Mouse (Mus musculus): ENCODE measurements around the gene Cttnbp2nl. TPM values are rescaled to one million over a fixed set of nuclear protein-coding genes. Genes with fewer than 3 reads are reported as not detected.
A peak's percentile ranks its signal among the peaks of the same experiment; 100 is the strongest.

The Cttnbp2nl gene
- total RNA-seq, 2 experiments from 2014 or later = 23.3 to 25.6 TPM

DNA sequence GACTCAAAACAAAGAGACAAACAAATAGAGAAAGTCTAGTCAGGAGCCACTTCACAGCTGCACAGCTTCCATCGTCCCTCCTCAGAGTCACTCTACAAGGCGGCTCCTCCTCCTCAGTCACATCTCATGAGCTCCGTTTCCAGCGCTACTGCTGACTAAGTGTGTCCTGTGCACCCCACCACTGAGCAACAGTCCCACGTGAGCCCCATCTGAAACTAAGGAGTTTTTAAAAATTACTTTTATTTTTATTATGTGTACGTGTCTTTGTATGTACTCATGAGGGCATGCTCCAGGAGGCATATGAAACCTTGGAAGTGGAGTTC lies 34.2 kb downstream of the Cttnbp2nl start:
- DNase-seq (ENCODE audit: low spot score in 2 of 2) = no peak
- intact Hi-C loops (cut with DNase I) = no loop called here

DNA sequence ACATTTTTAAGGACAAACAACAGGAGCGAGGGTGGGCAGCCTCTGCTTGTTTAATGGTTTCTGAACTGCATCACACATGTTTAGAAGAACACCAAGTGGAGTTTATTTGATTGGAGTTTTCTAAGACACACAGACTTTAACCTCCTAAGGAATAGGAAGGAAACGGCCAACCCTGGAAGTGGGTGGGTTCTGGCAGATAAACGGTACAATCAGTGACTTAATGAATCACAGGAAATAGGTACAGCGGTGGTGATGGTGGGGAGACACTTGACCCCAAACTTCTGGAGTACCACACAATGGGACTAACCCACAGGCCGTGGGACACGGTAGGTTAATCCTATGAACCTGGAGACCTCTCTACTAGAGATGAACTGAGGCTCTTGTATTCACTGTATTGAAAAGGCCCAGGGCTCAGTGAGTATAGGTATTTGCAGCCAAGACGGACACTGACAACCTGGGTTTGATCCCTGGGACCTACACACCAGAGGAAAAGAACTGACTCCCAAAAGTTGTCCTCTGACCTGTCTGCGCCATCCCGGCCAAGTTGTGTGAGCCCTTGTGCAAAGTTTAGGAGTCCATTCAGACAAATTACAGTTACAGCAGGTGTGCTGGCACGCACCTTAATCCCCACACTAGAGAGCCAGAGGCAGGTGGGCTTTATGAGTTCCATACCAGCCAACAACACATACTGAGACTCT lies 34.7 kb downstream of the Cttnbp2nl start:
- no peak for DNase-seq (ENCODE audit: low spot score in 2 of 2)

DNA sequence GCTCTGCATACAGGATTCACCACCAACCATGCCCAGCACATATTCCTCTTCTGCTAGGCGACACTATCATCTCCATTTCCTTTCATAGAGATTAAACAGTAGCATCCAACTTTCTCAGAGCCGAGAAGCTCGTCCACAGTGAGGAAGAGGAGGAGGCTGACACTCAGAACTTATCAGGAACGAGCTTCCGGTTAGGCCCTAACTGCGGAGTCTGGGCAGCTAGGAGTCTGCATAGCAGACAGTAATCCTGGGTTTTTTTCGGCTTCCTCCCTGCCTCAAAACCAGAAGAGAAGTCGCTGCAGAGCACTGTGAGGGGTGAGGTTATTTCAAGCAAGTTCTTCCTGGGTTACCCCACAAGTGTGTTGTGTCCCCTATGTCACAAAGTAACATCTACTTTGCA lies 35.6 kb downstream of the Cttnbp2nl start:
- intact Hi-C loops (cut with DNase I) = no loop called here
- no peak for DNase-seq (ENCODE audit: low spot score in 2 of 2)

More for the DNA sequence above, 34.7 kb downstream of the Cttnbp2nl start:
- intact Hi-C loops (cut with DNase I) = no loop called here

DNA sequence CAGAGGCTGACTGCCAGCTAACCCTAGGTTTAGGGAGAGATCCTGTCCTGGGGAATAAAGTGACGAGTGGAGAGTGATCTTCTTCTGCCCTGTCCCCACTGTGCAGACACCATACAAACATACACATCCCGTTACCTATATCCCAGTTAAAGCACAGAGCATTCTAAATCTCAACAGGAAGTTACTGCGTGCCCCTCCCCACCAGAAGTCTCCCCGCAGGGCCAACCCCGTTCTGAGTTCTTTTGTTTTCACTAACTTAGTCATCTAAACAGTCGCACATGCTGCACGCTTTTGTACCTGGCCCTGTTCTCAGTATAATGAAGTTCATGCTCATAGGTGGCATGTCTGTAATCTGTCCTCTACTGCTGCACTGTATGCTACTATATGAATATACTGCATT lies 36.7 kb downstream of the Cttnbp2nl start:
- DNase-seq (ENCODE audit: low spot score in 2 of 2) = no peak
- intact Hi-C loops (cut with DNase I) = no loop called here

DNA sequence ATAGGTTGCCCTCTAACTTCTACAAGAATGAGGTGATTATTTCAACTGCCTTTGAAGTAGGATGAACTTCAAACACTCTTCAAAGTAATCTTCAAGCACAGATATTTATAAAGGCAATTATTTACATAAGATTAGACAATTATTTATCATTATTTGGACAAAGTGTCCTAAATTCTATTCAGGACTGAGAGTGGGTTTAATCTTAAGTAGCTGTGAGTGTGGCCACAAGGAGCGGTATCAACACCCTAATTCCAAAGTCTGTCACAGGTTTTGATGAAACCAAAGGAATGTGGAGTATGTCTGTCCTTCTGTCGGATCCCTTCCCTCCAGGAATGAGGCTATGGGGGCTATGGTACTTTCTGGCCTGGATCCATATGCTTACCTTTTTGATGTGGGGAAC lies 38.0 kb downstream of the Cttnbp2nl start:
- no peak for DNase-seq (ENCODE audit: low spot score in 2 of 2)
- intact Hi-C loops (cut with DNase I) = no loop called here

DNA sequence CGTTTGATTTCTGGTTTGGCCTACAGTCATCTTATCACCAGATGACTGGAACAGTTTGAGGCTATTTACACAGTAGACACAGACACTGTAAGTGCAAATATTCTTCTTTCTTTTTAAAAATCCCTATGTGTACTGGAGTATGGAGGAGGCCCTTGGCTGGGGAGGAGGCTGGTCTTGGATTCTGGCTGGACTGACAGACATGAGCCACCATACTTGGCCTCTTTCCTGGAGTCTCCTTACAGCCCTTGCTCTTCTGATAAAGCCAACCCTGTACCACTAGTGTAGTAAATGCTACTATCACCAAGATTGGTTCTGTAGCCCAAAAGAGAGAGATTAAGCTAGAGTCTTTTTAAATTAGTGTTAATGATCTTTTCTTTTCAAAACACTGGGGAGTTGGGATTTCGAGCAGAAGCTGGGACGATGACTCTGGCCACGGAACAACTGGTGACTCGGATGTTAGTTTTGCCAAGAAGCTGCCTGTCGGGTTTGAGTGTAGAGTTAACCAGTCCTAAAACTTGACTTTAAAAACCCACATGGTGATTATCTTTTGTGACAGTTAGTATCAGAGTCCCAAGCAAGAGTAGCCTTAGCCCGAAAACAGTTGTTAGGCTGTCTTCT lies 40.1 kb downstream of the Cttnbp2nl start:
- no peak for DNase-seq (ENCODE audit: low spot score in 2 of 2)
- intact Hi-C loops (cut with DNase I) = no loop called here

DNA sequence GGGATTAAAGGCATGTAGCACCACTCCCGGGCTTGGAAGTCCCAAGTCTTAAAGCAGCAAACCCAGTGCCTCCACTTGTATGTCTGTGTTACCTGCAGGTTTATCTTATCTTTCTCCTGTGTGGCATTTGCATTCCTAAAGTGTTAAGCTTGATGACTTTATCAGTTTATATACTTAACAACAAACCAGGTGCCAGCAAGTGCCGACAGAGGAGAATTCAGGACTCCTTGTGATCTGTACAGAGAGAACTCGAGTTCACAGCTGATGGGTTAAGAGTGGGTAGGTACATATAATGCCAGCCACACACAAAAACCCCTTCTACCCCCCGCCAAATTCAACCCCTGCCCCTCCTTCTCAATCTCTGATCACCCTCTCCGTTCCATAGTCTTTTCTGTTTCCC lies 41.1 kb downstream of the Cttnbp2nl start:
- no peak for DNase-seq (ENCODE audit: low spot score in 2 of 2)
- intact Hi-C loops (cut with DNase I) = no loop called here

DNA sequence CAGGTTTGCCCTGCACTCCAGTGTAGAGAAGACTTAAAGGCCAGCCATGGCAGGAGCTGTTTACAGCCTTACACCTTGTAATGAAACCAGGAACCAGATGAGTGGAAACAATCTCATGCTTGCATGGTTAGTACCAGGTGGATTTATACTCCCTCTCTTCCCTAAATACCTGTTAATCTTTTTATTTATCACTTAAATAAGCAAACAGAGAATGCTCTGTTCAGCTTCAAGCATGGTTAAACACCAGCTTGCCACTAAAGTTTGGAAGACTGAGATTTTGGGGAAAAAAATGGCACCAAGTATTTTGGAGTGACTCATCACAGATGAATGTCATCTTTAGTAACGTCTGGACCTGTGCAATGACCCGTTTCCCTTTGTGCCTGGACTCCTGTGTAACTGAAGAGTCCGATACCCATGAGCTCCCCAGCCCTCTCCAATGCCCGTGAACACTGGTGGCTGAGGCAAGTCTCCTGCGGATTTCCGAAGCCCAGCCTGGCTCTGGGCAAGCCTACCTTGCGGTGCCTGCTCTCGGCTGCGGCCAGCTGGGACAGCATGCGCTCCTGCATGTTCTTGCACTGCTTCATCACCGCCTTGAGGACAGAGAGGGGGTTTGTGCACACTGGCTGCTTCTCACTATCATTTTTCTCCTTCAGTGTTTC lies 42.1 kb downstream of the Cttnbp2nl start:
- intact Hi-C loops (cut with DNase I) = no loop called here
- no peak for DNase-seq (ENCODE audit: low spot score in 2 of 2)

DNA sequence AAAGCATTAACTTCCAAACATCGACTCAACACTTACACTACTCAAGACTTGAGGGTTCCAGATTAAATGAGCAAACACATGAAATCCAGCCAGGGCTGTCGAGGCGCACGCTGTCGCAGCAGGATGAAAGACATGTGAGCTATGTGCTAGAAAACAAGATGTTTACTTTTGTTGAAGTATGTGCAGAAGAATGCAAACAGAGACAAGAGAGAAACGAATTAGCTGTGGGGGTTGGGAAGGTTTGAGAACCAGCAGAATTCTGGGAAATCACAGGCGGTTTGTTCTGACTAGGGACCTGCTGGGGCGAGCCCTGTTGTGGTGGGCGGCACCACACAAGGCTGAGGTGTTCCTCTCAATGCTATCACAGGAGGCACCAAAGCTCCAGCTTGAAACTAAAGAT lies 44.9 kb downstream of the Cttnbp2nl start:
- DNase-seq (ENCODE audit: low spot score in 2 of 2) = no peak
- intact Hi-C loops (cut with DNase I) = no loop called here

DNA sequence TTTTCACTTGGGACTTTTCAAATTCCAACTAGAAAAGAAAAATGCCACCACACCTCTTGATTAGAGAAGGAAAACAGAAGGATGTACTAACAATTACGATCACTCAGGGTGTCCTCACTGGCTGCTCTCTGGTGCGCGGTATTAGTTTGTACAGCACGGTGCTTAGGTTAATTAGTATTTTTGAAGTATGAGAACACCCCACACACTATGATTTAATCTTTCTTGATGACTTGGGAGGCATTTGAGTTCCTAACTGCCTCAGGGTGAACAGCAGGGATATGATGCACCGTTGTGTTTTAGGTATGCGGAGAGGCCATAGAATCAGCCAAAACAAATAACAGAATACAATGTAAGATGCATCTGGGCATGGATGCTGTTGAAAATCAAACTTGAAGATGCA lies 46.8 kb downstream of the Cttnbp2nl start:
- no peak for DNase-seq (ENCODE audit: low spot score in 2 of 2)
- intact Hi-C loops (cut with DNase I) = no loop called here

DNA sequence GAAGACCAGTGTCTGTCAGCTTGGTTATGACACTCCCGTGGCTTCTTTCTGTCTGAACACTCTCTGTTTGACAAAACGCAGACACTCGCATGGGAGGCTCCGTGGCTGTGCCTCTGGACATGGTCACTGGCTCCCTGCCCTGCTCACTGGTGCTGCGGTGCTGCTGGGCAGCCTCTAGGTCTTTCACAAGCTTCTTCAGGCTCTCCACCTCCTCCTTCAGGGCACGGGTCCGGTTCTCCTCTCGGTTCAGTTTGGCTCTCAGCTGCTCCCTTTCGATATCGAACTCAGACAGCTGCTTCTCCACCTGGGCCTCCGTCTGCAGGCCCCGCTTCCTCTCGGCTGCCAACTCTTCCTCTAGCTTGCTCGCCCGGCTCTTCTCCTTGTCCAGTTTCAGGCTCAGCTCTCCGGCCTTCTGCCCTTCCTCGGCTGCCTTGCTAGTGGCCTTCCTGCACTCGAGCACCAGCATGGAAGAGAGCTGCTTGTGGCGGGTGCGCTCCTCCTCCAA lies 47.3 kb downstream of the Cttnbp2nl start:
- intact Hi-C loops (cut with DNase I) = no loop called here
- no peak for DNase-seq (ENCODE audit: low spot score in 2 of 2)

DNA sequence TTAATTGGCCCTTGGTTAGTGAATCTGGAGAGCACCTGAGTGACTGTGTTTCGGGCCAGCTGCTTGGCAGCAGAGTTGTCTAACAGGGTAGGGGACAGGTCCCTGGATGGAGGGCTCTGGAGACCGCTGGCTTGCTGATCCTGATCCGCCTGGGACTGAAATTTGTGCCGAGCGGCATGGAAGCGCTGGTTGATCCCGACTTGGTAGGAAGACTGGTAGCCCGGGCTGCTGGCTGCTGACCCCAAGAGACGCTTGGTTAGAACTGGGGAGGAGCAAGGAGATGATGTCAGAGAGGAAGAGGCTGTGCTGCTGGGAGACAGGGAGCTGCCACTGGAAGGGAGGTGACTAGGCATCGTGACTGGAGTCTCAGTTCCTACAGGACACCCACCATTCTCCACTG lies 47.9 kb downstream of the Cttnbp2nl start:
- no peak for DNase-seq (ENCODE audit: low spot score in 2 of 2)

DNA sequence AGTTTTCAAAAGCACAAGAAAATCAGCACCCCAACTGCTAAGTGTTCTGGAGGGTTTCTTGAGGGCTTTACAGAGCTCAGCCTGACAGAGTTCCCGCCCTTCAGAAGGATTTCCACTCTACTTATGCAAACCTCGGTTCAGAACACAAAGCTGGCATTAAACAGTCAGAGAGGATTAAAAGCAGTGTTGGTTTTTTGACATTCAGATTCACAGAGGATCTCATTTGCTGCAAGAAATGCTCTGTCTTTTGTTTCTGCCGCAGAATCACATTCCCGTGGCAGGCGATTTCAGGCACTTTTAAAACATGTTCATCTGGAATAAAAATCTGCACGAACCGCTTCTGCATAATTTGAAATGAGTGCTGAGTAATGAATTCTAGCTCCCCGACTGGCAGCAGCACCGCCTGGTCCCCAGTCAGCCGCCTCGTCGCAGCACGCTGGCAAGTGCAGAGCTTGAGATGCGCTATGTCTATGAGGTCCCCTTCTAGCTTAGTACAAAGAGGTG lies 48.9 kb downstream of the Cttnbp2nl start:
- peak; percentile 62 to 87 for DNase-seq (ENCODE audit: low spot score in 2 of 2)
- intact Hi-C loops (cut with DNase I) = no loop called here

More for the DNA sequence above, 47.9 kb downstream of the Cttnbp2nl start:
- intact Hi-C loops (cut with DNase I) = no loop called here

DNA sequence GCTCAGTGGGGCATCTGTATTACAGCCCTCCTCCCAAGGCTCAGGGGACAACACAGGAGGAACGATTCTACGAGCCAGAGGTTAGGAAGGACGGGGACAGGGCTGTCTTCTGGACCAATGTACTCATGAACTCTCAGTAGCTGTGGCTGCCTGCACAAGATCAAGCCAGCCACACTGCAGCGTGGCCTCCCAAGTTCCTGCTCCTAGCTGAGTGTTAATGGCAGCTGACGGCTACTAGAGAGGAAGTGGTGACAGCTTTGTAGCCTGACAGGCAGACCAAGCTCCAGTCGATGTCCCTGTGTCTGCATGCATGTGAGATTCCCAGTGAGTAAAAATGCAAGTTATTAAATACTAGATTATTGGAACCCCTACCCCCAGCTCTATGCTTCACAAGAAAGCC lies 51.6 kb downstream of the Cttnbp2nl start:
- intact Hi-C loops (cut with DNase I) = no loop called here

DNA sequence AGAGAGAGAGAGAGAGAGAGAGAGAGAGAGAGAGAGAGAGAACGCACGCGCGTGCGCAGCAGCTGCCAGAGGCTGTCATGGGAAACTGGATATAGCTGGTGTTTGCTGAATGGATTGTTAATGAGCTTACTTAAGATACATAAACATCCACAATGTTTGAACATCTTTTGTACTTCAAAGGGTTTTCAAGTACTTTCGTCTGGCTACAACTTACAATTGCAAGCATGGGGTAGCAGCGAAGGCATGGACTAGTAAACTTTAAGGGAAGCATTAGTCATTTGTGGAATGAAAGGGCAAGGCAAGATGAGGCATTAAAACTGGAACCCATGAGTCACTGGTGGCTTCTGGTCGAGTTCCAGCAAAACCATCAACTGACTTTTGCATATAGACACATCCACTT lies 52.4 kb downstream of the Cttnbp2nl start:
- intact Hi-C loops (cut with DNase I) = no loop called here
- no peak for DNase-seq (ENCODE audit: low spot score in 2 of 2)

More for the DNA sequence above, 51.6 kb downstream of the Cttnbp2nl start:
- DNase-seq (ENCODE audit: low spot score in 2 of 2) = no peak

DNA sequence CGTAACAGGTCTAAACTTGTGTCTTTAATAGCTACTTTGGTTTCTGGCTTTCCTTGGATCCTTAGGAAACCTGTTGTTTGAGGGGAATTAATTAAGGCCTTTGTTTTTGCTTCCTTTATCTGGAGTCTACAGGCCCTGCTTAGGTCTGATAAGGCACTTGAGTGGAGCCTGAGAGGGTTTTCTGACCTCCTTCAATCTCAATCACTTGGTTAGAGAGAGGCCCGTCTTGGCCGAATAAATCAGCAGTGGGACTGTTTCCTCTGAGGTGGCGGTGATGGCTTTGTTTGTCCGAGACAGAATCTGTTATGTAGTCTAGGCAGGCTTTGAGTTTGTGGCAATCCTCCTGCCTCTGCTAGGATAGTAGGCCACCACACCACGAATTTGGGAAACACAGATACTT lies 55.4 kb downstream of the Cttnbp2nl start:
- intact Hi-C loops (cut with DNase I) = no loop called here

DNA sequence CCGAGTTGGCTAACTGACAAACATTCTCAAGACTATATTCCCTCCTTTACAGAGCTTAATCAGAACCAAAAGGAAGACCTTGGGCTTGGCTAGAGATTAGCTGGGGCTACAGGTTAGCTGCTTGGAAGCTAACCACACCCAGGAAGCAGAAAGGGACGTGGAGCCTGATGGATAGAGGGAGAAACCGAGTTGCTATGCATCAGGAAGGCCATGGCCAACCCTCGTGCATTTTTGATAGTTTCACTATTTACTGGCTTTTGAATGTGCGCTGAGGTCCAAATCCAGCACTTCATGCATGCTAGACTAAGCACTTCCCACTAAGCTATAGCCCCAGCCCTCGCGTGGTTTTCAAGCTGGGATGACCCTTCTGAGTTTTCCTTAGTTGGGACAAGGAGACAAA lies 57.2 kb downstream of the Cttnbp2nl start:
- DNase-seq (ENCODE audit: low spot score in 2 of 2) = no peak
- intact Hi-C loops (cut with DNase I) = no loop called here

More for the DNA sequence above, 55.4 kb downstream of the Cttnbp2nl start:
- DNase-seq (ENCODE audit: low spot score in 2 of 2) = no peak

DNA sequence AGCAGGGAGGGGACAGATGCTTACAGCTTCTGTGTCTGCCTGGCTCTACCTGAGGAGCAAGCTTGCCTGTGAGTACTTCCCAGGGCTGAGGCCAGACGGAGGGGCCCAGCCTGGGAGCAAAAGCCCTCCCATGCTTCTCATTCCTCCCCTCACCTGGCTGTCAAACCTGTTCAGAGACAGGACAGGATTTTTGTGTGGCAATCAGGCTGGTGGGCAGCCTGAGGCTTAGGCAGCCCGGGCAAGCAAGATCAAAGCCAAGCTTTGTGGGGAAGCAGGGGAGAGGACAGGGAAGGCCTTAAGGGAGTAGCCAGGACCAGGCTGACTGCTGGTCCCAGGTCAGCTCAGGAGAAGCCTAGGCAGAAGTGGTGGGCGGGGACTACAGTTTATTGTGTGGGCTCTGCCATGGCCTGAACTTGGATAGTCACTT lies 58.5 kb downstream of the Cttnbp2nl start:
- no peak for DNase-seq (ENCODE audit: low spot score in 2 of 2)
- intact Hi-C loops (cut with DNase I) = no loop called here

DNA sequence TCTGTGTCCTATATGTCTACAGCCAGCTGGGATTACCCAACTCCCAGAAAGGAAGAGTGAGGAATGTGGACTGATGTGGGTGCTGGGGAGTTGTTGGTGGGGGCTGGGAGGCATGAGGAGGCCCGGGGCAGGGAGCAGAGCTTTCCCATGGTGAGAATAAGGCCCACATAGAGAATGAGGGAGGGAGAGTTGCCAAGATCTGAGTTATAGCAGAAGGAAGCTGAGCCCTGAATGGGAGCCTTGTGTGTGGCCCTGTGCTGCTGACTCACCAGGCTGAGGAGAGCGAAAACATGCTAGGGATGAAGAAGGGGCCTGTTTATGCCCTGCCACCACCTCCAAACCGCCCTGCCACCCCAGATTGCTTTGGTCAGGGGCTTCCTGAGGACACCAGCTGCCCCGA lies 59.1 kb downstream of the Cttnbp2nl start:
- intact Hi-C loops (cut with DNase I) = no loop called here
- DNase-seq (ENCODE audit: low spot score in 2 of 2) = peak; percentile 55 to 90

DNA sequence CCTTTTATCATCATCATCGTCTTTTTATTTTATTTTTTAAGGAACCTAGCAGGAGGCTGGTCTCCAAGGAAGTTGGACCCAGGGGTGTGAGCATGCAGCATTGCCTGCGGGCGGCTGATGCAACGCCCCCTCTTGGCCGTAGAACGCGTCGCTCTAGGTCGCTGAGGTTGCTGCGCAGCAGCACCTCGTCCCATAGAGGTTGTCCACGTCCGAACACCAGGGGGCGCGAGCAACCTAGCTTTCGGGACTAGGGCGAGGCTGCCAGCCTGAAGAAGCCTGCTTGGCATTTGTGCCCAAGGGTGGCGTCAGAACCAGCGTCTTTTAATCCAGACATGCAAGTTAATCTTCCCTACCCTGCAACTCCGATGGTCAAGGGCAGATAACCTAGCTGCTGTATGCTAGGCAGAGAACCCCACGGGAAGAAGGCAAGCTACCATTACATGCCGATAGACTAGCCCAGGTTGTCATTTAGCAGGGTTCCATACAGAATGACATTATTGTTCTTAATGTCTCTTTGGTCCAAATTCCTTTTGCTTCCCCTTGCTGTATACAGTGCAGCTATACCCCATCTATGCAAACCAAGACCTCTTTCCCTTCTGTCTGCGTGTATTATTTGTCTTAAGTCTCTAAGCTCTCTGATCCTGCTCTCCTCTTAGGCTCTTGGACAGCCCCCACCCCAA lies 60.1 kb downstream of the Cttnbp2nl start:
- intact Hi-C loops (cut with DNase I) = loop anchor here (1.0 kb wide), 1 partner anchor 66 kb away; no protein-coding TSS in a partner anchor
- DNase-seq (ENCODE audit: low spot score in 2 of 2) = peak; percentile 88 to 93
